Mouse (Mus musculus) kidney, adult 18-20 months (tissue): ENCODE measurements around the gene Hoxa1.

Source experiments
- DNase-seq: peaks from one replicate; pipeline ENCODE4 v3.0.0; 2021

Gene Hoxa1

DNA sequence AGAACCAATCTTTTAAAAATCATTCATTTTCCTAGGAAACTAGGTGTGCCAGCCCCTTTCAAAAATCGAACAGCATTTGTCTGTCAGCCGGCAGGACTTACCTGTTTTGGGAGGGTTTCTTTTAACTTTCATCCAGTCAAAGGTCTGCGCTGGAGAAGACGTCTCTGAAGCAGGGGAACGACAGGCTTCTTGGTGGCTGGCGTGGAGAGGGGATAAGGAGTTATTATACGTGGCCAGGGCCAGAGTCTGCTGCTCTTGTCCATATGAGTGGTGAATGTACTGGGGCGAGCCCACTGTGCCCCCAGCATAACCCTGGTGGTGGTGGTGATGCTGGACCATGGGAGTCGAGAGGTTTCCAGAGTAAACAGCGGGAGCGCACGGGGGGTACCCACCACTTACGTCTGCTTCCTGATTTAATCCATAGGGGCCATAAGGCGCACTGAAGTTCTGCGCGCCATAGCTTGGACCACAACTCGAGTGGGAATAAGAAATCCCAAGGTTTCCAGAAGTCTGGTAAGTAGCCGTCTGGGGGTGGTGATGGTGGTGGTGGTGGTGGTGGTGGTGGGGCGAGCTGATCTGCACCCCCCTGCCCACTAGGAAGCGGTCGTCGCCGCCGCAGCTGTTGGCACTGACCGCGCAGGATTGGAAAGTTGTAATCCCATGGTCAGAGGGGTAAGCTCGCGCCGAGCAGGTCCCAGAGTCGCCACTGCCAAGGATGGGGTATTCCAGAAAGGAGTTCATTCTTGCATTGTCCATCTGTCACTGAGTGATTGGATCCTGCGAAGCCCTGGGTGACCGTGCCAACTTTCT is 446 bp downstream of the Hoxa1 start:
- DNase-seq = no peak

DNA sequence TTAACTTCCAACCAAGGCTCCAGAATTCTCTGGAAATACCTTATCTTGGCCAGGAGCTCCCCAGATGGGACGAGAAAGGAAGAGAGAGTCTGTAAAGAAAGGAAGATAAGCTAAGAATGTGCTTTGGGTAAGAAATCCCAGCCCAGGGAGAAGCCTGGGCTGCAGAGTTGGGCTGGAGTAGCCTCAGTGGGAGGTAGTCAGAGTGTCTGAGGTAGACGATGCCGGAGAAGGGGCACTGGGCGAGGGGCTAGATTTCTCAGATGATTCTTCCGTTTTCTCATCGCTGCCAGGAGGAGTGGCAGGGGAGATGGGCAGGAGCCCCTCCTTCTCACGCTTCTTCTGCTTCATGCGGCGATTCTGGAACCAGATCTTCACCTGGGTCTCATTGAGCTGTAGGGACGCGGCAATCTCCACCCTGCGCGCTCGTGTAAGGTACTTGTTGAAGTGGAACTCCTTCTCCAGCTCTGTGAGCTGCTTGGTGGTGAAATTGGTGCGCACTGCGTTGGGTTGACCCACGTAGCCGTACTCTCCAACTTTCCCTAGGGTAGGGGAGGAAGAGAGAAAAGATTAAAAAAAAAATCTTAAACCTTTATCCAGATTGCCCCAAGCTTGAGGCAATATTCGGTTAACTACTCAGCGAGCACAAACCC is 1.4 kb downstream of the Hoxa1 start:
- no peak for DNase-seq

DNA sequence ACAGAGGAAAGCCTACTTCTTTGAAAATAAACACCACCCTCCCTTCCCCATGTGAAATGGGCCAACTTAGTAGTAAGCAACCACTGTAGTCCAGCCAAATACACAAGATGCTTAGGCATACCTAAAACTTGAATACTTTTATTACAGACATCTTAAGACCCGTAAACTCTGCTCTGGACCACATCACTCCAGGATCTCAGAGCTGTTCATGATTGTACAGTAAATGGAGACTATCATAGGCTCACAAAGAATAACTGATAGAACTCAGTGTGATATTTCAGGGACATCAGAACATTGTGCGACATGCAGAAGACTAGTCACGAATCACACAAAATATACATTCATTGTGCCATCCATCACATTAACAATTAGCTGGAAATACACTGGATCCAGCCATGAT is 2.6 kb downstream of the Hoxa1 start:
- no peak for DNase-seq

DNA sequence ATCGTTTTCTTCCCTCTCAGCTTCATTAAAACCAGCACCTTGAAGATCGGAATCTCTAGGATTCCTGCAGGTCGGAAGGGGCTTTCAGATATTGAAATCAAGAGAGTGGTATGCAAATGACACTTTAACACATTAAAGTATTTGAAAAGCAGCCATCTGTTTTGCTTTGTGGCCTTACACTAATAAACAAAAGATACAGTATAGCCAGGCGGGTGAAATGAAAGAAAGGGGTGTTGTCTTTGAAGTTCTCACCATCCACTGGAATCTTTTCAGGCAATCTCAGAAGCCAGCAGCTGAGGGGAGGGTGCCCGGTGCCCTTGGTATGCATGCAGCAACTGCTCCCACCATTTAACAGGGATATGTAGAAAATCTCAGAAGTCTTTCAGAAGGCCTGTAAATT is 4.1 kb downstream of the Hoxa1 start:
- no peak for DNase-seq

DNA sequence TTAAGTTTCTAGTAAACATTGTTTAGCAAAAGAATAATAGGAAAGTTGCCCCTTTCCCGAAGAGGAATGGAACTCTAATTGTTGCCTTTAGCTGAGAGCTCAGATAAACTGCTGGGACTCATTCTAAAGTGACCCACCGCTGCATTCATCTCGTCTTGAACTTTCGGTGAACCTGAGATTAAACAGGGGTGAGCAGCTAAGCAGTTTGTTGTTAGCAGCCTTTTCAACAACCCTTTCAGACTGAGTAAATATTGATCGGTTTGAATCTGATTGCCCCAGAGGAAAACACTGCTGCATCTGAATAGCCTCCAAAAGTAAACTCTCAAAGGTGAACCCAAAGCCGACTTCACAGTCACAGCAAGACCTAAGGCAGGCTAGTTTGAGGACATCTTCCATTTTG is 4.8 kb downstream of the Hoxa1 start:
- DNase-seq = no peak

DNA sequence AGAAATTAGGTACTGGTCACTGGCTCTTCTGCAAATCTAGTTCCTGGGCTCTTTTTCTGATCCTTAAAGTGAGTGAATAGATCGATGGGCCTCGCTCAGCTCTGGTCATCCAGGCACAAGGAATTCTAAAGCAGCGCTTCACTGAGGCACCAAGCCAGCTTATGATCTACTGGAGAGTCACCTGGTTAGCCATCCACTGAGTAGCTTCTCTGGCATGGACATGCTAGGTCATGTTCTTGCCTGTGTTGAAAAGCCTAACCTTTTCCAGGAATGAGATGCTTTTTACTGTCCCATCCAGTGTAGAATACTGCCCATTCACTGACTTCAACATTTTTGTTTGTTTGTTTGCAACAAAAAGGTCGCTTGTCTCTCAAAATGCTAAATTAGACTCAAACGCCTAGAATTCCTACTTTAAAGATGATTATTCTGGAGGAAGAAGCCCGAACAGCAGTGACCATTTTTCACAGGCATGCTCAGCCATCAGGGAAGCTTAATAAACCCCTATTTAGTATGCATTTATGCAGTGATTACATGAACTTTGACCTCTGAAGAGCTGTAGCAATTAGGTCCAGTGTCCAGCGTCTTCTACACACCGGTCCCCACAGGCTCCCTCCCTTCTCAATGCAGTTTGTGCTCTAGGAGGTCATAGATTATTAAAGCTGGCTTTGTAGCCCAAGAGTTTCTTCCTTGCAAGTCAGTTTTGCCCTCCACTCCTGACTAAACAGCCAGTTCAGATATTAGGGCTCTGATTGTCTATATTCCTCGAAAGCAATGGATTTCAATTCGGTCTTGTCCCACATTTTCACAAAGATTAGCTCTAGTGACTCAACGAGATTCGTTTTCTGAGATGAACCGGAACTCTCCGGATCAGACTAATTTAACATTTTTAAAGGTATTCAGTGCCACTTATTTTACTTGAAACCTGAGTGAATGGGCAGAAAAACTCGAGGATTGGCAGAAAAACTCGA is 5.6 kb downstream of the Hoxa1 start:
- DNase-seq = no peak

DNA sequence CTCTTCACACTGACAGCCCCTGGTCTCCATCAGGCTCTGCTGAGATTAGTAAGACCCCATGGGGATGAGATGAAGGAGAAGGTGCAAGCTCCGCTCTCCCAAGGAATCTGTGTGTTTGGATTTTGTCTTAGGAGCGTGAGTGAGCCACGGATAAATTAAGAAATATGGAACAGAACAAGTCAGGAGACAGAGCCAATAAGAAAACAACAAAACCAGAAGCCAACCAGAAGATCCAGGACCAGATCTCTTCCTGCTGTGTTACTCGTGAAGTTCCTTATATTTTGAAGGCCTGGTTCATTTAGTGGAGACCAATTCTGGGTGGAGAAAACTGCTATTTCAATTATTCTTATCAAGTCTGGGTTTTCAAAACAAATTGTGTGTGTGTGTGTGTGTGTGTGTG is 6.5 kb downstream of the Hoxa1 start:
- DNase-seq = no peak

DNA sequence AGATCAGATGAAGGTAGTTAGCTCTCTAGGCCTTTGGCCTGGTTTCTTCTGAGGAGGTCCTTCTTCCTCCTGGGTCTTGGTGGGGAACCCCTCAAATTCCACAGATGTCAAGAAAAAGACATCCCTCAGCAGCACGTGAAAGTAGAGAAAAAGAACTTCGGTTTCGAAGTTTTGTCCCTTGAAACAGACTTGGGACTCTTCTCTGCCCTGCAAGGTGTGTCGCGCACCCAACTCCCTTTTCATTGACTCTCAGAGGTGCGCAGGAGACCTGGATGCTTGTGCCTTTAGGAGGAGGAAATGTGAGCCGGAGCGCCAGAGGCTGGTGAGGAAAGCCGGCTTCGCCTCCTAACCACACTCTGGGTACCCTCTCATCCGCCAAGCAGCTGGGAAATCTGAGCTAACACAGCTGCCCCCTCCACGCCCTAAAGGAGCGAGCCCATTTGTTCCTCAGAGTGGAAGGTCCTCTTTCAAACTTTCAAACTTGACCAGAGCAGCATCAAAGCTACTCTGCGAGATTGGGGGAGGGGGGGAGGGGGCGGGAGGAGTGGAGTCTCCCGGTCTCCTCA is 7.6 kb downstream of the Hoxa1 start:
- DNase-seq = no peak

DNA sequence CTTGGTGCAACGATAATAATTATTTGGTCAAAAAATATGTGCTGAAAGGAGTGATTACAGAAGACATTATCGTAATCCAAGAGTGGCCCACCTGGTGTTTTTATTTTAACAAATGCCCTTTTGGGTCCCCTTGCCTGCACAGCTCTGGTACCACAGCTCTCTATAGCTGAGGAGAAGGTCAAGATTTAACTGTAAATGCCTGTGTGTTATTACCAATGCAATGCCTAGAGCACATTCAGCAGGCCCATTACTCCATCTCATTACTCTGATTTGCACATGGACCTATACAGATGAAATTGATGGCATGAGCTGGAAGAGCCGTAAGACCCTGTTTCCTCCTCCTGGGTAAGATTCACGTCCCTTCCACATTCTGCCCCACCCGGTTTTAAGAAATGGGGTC is 19.0 kb downstream of the Hoxa1 start:
- DNase-seq = no peak

DNA sequence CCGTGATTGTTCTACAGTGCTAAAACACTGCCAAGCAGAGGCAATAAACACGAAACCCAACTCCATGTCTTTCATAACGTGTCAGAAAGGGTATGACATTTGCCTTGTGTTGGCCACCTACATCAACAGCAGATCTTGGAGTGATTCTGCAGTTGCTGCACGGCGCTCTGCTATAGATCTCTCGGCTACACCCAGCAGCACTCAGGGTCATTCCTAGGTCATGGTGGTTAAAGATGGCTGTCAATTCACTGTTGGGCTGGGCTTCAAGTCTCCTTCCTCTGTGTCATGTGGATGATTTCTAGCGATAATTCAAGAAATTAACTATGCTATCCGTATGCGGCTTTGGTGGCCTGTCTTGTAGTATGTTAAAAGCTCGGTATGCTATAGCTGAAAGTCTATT is 19.5 kb downstream of the Hoxa1 start:
- DNase-seq = no peak

DNA sequence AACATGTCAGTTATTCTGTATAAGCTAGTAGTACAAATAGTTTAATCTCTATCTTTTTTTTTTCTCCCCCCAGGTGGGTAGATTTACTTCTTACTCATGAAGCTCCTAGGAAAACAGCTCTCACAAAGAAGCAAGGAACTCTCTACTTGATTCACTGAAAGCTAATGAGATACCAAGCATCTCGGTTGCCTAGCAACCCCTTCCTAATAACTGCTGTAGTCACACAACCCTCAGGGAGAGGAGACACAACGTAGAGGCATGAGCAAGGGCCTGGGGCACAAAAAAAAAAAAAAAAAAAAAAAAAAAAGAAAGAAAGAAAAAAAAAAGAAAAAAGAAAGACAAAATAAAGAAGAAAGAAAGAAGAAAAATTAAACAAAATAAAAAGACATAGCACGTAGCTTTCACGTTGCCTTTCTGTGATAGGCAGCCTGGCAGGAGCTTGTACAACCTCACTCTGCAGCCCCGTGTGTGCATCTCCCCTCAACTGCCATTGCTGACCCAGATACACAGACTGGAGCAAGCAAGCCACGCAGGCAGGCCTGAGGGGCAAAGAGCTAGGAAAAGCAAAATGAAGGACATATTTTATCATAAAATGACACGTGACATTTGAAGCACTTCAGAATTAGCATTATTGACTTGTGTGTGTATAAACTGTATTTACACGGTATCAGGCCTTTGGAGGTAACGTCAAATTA is 20.1 kb downstream of the Hoxa1 start:
- DNase-seq = no peak

DNA sequence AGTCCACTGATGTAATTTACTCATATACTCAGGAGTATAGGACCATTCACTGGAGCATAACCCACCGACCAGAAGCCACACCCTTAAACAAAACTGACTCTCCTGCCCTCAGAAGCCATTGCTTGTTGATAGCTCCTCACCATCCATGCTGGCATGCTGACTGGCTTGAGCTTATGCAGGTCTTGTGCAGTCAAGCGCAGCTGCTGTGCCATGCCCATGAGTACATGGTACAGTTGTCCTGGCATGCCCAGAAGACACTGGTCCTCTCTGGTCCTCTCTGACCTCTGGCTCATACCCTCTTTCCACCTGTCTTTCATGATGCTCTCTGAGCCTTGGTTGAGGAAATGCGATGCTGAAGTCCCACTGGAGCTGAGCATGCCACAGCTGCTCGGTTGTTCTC is 34.4 kb downstream of the Hoxa1 start:
- DNase-seq = no peak

DNA sequence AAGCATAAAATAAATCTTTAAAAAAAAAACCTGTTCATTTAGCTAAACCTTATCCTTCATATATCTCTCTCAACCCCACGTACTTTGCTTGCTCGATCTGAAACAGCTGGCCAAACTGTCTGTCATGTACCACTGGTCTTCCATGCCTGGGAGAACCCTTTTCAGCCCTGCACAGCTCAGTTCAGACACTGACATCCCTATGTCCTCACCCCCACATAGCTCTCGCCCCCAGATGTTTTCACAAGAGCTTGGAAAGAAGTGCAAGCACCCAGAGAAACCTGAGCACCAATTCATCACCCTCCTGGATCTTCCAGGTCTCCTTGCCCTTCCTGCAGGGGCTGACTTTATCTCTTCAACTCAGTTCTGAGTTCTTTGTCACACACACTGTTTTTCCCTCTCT is 36.9 kb downstream of the Hoxa1 start:
- DNase-seq = no peak

DNA sequence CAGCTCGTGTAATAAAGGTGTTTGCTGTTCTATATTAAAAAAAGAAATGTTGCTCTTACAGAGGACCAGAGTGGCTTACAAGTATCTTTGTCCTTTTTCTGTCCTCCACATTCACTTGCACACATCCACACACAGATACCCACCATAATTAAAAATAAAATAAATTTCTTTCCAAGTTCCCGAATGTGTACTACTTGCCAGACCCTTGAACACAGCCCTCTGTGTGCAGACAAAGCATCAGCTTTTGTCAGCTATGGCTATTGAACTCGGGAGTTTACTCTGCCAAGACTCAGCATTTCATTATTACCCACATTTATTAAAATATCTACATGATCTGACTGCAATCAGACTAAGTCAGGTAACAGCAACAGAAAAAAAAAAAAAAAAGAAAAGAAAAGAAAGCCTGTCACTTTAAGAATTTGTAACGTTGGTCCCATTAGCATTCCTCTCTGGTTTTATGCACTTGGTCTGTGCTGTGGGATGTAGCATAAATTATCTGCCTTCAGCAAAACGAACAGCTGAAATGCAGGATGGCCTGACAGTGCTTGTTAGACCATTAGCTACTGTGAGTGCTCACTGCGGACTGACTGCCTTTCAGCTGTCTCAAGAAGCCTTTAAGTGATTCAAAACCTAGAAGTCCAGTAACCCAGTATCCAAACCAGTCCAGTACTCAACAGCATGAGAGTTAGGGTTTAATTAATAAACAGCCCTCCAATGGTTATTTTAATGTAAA is 39.0 kb downstream of the Hoxa1 start:
- DNase-seq = no peak

DNA sequence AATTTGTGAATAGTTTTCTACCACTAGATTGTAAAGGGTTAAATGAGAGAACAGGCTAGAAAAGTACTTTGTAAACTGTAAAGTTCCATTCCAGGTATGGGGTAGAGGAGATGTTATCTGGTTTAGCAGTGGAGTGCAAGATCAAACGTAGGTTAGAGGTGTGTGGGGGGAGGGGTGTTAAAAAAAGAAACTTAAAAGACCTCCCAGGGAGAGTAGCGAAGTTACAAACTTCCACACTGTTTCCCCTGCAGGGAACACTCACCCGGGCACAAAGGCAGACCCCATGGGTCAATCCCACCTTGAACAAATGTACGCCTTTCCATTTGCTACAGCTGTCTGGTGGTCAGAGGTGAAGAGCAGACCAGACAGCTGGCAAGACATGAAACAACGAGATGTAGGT is 42.2 kb downstream of the Hoxa1 start:
- DNase-seq = no peak

DNA sequence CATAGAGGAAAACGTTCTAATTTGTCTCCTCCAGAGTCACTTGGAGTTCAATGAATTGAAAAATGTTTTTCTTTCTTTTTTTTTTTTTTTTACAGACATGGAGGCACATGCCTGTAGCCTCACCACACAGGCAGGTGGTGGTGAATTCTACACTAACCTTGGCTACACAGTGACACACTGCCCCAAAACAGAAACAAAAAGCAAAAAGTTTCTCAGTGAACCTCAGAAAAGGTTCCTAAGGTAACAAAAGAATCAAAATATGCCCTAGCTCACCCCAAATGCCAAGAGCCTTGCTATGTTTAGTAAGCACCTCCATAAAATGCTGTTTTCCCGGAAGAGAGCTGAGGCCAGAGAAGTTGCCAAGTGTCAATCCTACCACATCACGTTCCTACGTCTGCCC is 46.3 kb downstream of the Hoxa1 start:
- no peak for DNase-seq

DNA sequence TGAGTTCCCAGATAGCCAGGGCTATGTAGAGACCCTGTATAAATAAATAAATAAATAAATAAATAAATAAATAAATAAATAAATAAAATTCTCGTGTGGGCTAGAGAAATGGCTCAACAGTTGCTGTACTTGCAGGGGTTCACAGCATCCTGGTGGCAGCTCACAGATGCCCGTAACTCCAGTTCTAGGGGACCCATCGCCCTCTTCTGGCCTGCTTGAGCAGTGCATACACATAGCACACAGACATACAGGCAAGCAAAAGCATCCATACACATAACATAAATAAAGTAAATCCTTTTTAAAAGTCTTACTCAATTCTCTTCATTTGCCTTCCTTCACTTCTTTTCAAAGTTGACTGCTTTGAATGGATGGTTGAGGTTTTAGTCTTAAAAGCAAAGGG is 50.7 kb downstream of the Hoxa1 start:
- no peak for DNase-seq

DNA sequence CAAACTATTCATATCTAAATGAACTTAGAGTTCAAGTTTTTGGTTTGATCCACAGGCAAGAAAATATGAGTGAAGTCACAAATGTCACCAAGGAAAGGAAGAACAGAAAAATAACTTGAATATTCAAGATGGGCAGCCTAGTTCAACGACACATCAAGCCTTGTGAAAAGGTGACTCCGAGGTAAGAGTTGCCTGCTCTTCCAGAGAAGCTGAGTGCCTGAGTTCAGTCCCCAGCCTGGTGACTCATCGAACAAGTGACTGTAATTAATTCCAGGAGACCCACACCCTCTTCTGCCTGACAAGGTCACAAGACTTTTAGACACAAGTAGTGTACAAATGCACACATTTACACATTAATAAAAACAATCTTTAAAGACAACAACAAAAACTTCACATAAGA is 51.4 kb downstream of the Hoxa1 start:
- no peak for DNase-seq

DNA sequence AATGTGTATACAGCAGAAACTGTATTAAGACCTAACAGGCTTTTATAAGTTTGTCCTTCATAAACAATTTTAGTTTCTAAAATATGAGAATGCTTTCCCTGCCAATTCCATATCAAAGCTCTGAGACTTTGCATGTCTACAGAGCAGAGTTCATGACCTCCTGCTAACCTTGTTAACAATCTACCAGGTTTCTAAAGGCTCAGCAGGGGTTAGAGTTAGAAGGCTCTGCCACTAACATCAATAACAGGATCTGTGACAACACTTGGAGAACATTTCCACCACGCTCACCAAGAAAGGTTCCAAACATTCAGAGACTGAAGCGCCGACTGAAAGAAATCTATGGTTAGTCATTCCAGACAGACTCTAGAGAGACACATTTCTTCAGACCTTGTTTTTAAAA is 51.9 kb downstream of the Hoxa1 start:
- DNase-seq = no peak
